Mouse (Mus musculus) liver, embryonic 13.5 days (tissue): ENCODE measurements around the gene Hdac7. TPM values are rescaled to one million over a fixed set of nuclear protein-coding genes. Genes with fewer than 3 reads are reported as not detected.

Source experiments
- polyA plus RNA-seq: library from polyadenylated mRNA; unstranded; fragments of >200 nt; fragmentation: Nextera tagmentation; extraction: Ambion mirVana; gene quantifications from 2 replicates; pipeline ENCODE4 v1.2.1, GENCODE M21; 2015

Gene Hdac7
- polyA plus RNA-seq, 1 experiment from 2014 or later = 8.0 TPM

Other genes with a start within 250 kb of the Hdac7 start
- 13.1 and 17.4 TPM in 2 replicates for gene Rpap3, start 138.7 kb downstream of the Hdac7 start, polyA plus RNA-seq
- gene Endou, start 113.2 kb downstream of the Hdac7 start, polyA plus RNA-seq = 0.07 TPM in 1 of 2 replicates, not detected in the other
- 1.2 and 1.8 TPM in 2 replicates for gene Rapgef3, start 76.5 kb downstream of the Hdac7 start, polyA plus RNA-seq
- gene Slc48a1, start 66.0 kb downstream of the Hdac7 start, polyA plus RNA-seq = 89.5 and 101 TPM in 2 replicates
- gene Vdr, start 66.1 kb upstream of the Hdac7 start, polyA plus RNA-seq = 0.22 and 0.41 TPM in 2 replicates
- gene Tmem106c, start 119.7 kb upstream of the Hdac7 start, polyA plus RNA-seq = 14.8 and 15.8 TPM in 2 replicates
- 0.27 and 0.28 TPM in 2 replicates for gene Col2a1, start 160.2 kb upstream of the Hdac7 start, polyA plus RNA-seq
- 26.7 and 28.1 TPM in 2 replicates for gene Pfkm, start 248.1 kb upstream of the Hdac7 start, polyA plus RNA-seq
- gene Senp1, start 249.2 kb upstream of the Hdac7 start, polyA plus RNA-seq = 17.1 and 21.7 TPM in 2 replicates